Mouse (Mus musculus): ENCODE results near the gene Plcg1.

GRCm38 (mm10) chr2:160767201-160767600 is 36.1 kb downstream of the Plcg1 start:
- TF ChIP-seq CTCF (IDR thresholded peaks at IDR 0.05; ENCODE audit: extremely low read depth, insufficient read depth, low read length): no peak
- TF ChIP-seq POLR2A (IDR thresholded peaks at IDR 0.05; ENCODE audit: extremely low read depth, insufficient read depth, low read length): no peak

Measured in cortical plate, adult 2 months (tissue).